Mouse (Mus musculus) heart, postnatal 36 days (tissue): ENCODE measurements around the gene Hbq1a. TPM values are rescaled to one million over a fixed set of nuclear protein-coding genes. Genes with fewer than 3 reads are reported as not detected.
"Not testable (repeated sequence)": the region's sequence is repeated elsewhere in the genome, so short reads cannot be mapped to it uniquely, and the experiment has no call there.

Source experiments
- DNase-seq, 2 experiments: peaks; one replicate each; pipeline ENCODE4 v3.0.0; 2021 to 2022
- intact Hi-C: fragments of 180-260 bp; cut with DNase I; formaldehyde crosslinking; loops from one replicate; pipeline ENCODE4 v1.15.1; 2025
- total RNA-seq, 2 experiments: library from RNA; stranded (reverse); gene quantifications; 2 replicates each; pipeline ENCODE4 v1.2.3; 2021

Hbq1a gene
- total RNA-seq, 2 experiments from 2014 or later, result 0.75 to 0.76 TPM

GRCm38 (mm10) chr11:32283091-32283777 is 16.6 kb upstream of the Hbq1a start, which contains the start of gene Hba-a1:
Gene Hba-a1 (plus strand): TSS chr11:32283511.
- DNase-seq, intact Hi-C loops: not testable (repeated sequence)

- DNase-seq, intact Hi-C loops: not testable (repeated sequence)
These were observed 15.3 kb upstream of the Hbq1a start for GRCm38 (mm10) chr11:32284582-32284981.

DNA sequence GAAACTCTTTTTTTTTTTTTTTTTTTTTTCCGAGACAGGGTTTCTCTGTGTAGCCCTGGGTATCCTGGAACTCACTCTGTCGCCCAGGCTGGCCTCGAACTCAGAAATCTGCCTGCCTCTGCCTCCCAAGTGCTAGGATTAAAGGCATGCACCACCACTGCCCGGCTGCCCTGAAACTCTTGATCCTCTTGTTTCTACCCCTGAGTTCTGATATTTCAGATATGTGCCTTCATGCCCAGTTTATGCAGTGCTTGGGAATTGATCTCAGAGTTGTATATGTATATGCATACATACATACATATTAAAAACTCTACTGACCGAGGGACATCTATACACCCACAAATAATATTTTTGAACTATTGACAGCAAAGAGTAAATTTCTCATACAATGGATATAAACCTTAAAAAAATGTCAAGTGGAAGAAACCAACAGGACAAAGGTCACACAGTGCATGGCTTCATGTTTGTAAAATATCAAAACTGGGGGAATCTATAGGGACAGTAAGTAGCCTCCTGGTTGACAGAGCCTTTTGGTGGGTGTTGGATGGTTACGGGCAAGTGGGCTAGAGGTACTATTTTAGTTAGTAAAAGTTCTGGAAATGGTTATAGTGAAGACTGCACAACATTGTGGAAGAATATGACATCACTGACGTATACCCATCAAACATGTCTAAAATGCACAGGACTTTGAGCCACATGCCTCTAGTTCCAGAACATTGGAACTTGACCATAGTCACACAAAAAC is 14.7 kb upstream of the Hbq1a start:
- intact Hi-C loops, result loop anchor here (1.0 to 5.0 kb wide), 2 partner anchors 39 to 48 kb away; no protein-coding TSS in a partner anchor
- DNase-seq, result no peak

GRCm38 (mm10) chr11:32285887-32286286 is 14.0 kb upstream of the Hbq1a start:
- not testable (repeated sequence) for DNase-seq
- intact Hi-C loops, result loop anchor here (1.0 to 5.0 kb wide), 3 partner anchors 38 to 104 kb away; no protein-coding TSS in a partner anchor

DNA sequence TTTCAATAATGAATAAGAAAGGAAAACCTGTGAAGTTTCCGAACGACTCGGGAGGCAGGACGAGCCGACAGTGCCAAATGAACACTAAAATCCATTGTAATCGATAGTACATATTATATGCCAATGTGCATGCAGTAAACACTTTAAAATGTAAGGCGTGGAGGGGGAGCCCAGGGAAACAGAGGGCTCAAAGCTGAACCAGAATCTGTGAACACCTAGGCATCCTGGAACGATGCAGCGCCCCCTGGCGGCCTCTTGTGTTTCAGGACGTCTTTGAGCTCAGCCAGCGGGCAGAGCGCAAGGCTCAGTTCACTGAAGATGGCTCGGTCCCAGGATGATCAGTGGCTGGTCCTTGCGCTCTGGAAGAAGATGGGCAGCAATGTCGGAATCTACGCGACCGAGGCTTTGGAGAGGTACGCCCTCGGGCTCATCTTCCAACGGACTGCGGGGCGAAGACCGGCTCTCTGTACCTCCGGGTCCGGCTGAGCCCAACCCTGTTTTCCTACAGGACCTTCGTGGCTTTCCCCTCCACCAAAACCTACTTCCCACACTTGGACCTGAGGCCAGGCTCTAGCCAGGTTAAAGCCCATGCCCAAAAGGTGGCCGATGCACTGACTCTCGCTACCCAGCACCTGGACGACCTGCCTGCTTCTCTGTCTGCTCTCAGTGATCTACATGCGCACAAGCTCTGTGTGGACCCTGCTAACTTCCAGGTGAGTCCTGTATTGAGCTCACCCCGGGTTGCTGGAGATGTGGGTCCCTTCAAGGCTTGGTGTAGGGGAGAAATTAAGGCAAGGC is 13.0 kb upstream of the Hbq1a start, which contains the start of gene Hbq1b:
TSS of gene Hbq1b (plus strand) at position 271 of the 798 bp plus-strand sequence.
- intact Hi-C loops, result loop anchor here (1.0 to 5.0 kb wide), 2 partner anchors 50 to 105 kb away; no protein-coding TSS in a partner anchor
- peak; percentile 76 to 80 for DNase-seq

GRCm38 (mm10) chr11:32287493-32287825 is 12.4 kb upstream of the Hbq1a start:
- no peak for DNase-seq
- intact Hi-C loops, result loop anchor here (5.0 kb wide), 1 partner anchor 50 kb away; no protein-coding TSS in a partner anchor

GRCm38 (mm10) chr11:32292819-32293218 is 7.0 kb upstream of the Hbq1a start:
- DNase-seq, intact Hi-C loops: not testable (repeated sequence)

- DNase-seq, intact Hi-C loops: not testable (repeated sequence)
These were observed 6.4 kb upstream of the Hbq1a start for GRCm38 (mm10) chr11:32293479-32293878.

DNA sequence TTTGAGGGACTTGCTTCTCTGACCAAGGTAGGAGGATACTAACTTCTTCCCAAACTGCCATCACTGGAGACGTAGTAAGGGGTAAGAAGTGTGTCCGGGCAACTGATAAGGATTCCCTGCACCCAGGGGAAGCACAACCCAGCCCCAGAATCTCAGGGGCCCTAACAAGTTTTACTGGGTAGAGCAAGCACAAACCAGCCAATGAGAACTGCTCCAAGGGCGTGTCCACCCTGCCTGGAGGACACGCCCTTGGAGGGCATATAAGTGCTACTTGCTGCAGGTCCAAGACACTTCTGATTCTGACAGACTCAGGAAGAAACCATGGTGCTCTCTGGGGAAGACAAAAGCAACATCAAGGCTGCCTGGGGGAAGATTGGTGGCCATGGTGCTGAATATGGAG is 3.7 kb upstream of the Hbq1a start, which contains the start of gene Hba-a2:
TSS of gene Hba-a2 (plus strand) at position 287 of the 400 bp plus-strand sequence.
- DNase-seq, intact Hi-C loops: not testable (repeated sequence)

DNA sequence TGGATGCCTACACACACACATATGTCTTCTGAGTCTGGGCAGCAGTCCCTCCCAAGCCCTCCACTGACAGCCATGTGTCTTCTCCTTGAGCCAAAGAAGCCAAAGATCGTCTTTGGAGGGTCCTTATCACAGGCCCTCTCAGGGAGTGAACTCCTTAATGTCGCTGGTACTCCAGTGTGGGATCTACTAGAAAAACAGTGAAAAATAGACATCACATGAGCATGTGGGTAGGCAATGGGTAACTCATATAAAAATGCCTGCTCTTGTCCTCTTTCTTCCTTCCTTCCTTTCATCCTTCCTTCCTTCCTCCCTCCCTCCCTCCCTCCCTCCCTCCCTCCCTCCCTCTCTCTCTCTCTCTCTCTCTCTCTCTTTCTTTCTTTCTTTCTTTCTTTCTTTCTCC is 2.5 kb upstream of the Hbq1a start:
- DNase-seq, intact Hi-C loops: not testable (repeated sequence)

- DNase-seq, result no peak
- intact Hi-C loops, result no loop called here
These were observed 1.9 kb upstream of the Hbq1a start for GRCm38 (mm10) chr11:32297866-32298531.

GRCm38 (mm10) chr11:32298532-32298918 is 1.3 kb upstream of the Hbq1a start:
- intact Hi-C loops, result no loop called here
- DNase-seq, result no peak

DNA sequence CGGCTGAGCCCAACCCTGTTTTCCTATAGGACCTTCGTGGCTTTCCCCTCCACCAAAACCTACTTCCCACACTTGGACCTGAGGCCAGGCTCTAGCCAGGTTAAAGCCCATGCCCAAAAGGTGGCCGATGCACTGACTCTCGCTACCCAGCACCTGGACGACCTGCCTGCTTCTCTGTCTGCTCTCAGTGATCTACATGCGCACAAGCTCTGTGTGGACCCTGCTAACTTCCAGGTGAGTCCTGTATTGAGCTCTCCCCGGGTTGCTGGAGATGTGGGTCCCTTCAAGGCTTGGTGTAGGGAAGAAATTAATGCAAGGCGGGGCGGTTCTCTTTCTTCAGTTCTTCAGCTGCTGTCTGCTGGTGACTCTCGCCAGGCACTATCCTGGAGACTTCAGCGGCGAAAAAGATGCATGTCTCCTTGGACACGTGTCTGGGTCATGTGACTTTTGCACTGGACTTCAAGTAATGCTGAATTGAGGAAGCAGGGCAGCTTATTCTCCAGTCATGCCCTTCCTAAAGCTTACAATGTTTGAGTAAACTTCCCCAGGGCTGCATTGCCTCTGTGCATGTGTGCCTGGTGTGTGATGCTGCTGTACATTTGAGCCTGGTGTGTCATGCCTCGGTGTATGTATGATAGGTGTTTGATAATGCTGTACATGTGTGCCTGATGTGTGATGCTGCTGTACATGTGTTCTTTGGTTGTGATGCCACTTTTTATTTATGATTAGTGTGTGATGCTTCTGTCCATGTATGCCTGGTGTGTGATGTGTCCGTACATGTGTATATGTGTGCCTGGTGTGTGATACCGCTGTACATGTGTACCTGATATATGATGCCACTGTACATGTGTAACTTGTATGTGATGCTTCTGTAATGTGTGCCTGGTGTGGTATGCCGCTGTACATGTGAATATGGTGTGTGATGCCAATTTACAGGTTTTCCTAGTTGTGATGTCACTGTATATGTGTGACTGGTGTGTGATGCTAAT is 704 bp downstream of the Hbq1a start:
- intact Hi-C loops, result loop anchor here (2.0 to 5.0 kb wide), 2 partner anchors 18 to 118 kb away; no protein-coding TSS in a partner anchor
- DNase-seq, result no peak

- intact Hi-C loops, result loop anchor here (2.0 to 5.0 kb wide), 2 partner anchors 17 to 119 kb away; no protein-coding TSS in a partner anchor
- no peak for DNase-seq
These were observed 1.6 kb downstream of the Hbq1a start for GRCm38 (mm10) chr11:32301506-32301905.

DNA sequence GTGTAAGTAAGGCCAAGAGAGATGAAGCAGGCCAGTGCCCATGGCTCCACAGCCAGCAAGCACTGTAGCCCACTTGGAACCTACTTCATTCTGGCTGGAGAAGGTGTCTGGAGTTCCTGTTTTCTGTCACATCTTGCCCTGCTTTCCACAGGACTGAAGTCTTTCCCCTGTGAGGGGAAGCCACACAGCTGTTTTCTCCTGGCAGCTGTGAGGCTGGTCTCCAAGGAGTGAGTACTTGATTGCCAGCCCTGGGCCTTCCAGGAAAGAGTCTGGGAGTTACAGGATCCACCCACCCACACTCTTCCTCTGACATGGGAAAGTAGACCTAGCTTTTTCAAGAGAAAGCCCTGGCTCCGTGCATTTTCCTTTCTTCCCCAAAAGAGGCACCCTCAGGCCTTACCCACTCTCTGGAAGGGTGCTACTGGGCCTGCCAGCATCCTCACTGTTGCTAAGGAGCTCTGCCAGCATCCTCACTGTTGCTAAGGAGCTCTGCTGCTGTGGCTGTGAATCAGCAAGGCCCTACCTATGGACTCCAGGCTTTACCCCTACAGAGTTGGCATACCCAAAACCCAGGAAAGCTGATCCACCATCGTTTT is 3.1 kb downstream of the Hbq1a start:
- intact Hi-C loops, result loop anchor here (5.0 kb wide), 1 partner anchor 121 kb away; no protein-coding TSS in a partner anchor
- peak; percentile 13 to 17 for DNase-seq

GRCm38 (mm10) chr11:32303455-32303854 is 3.6 kb downstream of the Hbq1a start:
- intact Hi-C loops, result loop anchor here (5.0 kb wide), 1 partner anchor 121 kb away; no protein-coding TSS in a partner anchor
- DNase-seq, result no peak

- intact Hi-C loops, result no loop called here
These were observed 7.1 kb downstream of the Hbq1a start for GRCm38 (mm10) chr11:32307006-32307405.

DNA sequence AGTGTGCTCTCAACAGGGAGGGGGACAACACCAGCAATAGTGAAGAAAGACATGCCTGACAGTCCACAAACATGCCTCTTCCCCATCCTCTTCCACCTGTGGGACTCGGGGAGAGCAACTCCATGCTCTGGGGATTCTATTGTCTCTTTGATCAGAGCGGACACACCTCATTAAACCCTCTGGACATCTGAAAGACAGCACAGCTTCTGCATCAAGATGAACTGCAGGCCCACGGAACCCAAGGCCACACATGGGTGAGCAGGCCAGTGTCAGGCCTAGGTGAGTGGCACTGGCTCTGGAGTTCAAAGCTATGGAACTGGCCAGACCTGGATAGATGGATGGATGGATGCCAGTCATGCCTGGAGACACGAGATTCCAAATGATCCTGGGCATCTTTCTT is 9.6 kb downstream of the Hbq1a start:
- intact Hi-C loops, result no loop called here
- no peak for DNase-seq

More at GRCm38 (mm10) chr11:32307006-32307405, 7.1 kb downstream of the Hbq1a start:
- no peak for DNase-seq
